Mouse (Mus musculus) erythroblast, embryonic 14.5 days (primary cell): ENCODE results near the gene Bpifb5.

Experiments
- GATA1 ChIP-seq: IDR thresholded peaks from 2 replicates; pipeline ENCODE4 v1.6.1; 2012; ENCODE audit warnings: low read length, inconsistent platforms, mixed read lengths
- TAL1 ChIP-seq: IDR thresholded peaks from 3 replicates; pipeline ENCODE4 v1.6.1; 2012; ENCODE audit warnings: low read length, inconsistent platforms, mixed read lengths

GRCm38 (mm10) chr2:154211121-154211520, 12.4 kb upstream of the Bpifb5 start:
- TF ChIP-seq TAL1 (no peak), GATA1 (no peak)
